11 mouse cellular contexts compared by ENCODE assay signal in genomic region chr7:66320996-66321395, GRCm38 (mm10). TPM values are rescaled to one million over a fixed set of nuclear protein-coding genes. Genes with fewer than 3 reads are reported as not detected.
DNase-seq lines count a peak whose midpoint lies in the region; ATAC-seq lines count a peak whose summit lies in the region.
"Had no signal": no experiment of that assay in that cellular context is flagged by ENCODE, and none has a peak within 500 bp of the region (broad histone marks: within the 10 kb centered on the region; RNA-seq: fewer than 3 reads in every experiment).

No protein-coding gene starts in this region.

- H3K27ac ChIP-seq in hindbrain, embryonic 11.5 days (ENCODE audit: low read depth, low read length) = no peak overlapping the region
- H3K27ac ChIP-seq in hindbrain, embryonic 12.5 days = no peak overlapping the region
- H3K27ac ChIP-seq in embryonic facial prominence, embryonic 11.5 days (replicated peaks; ENCODE audit: low read depth, low read length) = no peak overlapping the region
- H3K27ac ChIP-seq: neural tube, embryonic 12.5 days had no signal

- no peak overlapping the region for H3K4me2 ChIP-seq in hindbrain, embryonic 11.5 days (replicated peaks; ENCODE audit: low read depth, low read length)
- H3K4me2 ChIP-seq in hindbrain, embryonic 12.5 days (replicated peaks) = no peak overlapping the region
- no peak overlapping the region for H3K4me2 ChIP-seq in embryonic facial prominence, embryonic 11.5 days (ENCODE audit: low read depth, low read length)
- H3K4me2 ChIP-seq: neural tube, embryonic 12.5 days had no signal

- no peaks in the 10 kb centered on the region for H3K9me3 ChIP-seq in hindbrain, embryonic 11.5 days (ENCODE audit: control insufficient read depth, low read length)
- H3K9me3 ChIP-seq in hindbrain, embryonic 12.5 days (replicated peaks) = no peaks in the 10 kb centered on the region; the same call in 1 of the 2 replicates
- H3K9me3 ChIP-seq in embryonic facial prominence, embryonic 11.5 days (replicated peaks; ENCODE audit: control insufficient read depth, low read length) = no peaks in the 10 kb centered on the region
- H3K9me3 ChIP-seq: neural tube, embryonic 12.5 days had no signal

- peak; percentile 40 for DNase-seq in hindbrain, embryonic 11.5 days (ENCODE audit: low spot score)
- peak; percentile 48 for DNase-seq in A20 (ENCODE audit: low read depth, low spot score)
- DNase-seq in embryonic facial prominence, embryonic 11.5 days (ENCODE audit: low spot score) = peak; percentile 71
- DNase-seq in kidney, postnatal 25 days = peak; percentile 73 to 75
- DNase-seq in right cerebral cortex, postnatal 4 days = no peak
- DNase-seq in spleen, postnatal 10 days (ENCODE audit: low spot score in 2 of 2) = no peak
- DNase-seq in right cerebral cortex, adult 2 months (ENCODE audit: low spot score in 2 of 2) = no peak

- no peak overlapping the region for H3K9ac ChIP-seq in hindbrain, embryonic 11.5 days (ENCODE audit: low read depth, low read length)
- no peak overlapping the region for H3K9ac ChIP-seq in hindbrain, embryonic 12.5 days
- no peak overlapping the region for H3K9ac ChIP-seq in embryonic facial prominence, embryonic 11.5 days (replicated peaks; ENCODE audit: low read length)
- H3K9ac ChIP-seq: neural tube, embryonic 12.5 days had no signal

- H3K4me1 ChIP-seq in hindbrain, embryonic 11.5 days (replicated peaks; ENCODE audit: control insufficient read depth, insufficient read depth, low read length) = no peaks in the 10 kb centered on the region
- peaks cover 5% of the 10 kb centered on the region; the same call in 1 of the 2 replicates for H3K4me1 ChIP-seq in hindbrain, embryonic 12.5 days
- no peaks in the 10 kb centered on the region for H3K4me1 ChIP-seq in embryonic facial prominence, embryonic 11.5 days (ENCODE audit: control insufficient read depth, insufficient read depth, low read length)

- WGBS in hindbrain, embryonic 11.5 days = 64% methylated on average over 5 of the region's 5 CpGs
- 56% methylated on average over 5 of the region's 5 CpGs for WGBS in hindbrain, embryonic 12.5 days
- 58% methylated on average over 5 of the region's 5 CpGs for WGBS in embryonic facial prominence, embryonic 11.5 days

- no peaks in the 10 kb centered on the region for H3K36me3 ChIP-seq in hindbrain, embryonic 11.5 days (ENCODE audit: control insufficient read depth, insufficient read depth, low read length)
- H3K36me3 ChIP-seq in hindbrain, embryonic 12.5 days = no peaks in the 10 kb centered on the region
- H3K36me3 ChIP-seq in embryonic facial prominence, embryonic 11.5 days (replicated peaks; ENCODE audit: control insufficient read depth, insufficient read depth, low read depth, low read length) = no peaks in the 10 kb centered on the region
- H3K36me3 ChIP-seq: neural tube, embryonic 12.5 days had no signal

- no peak for ATAC-seq in hindbrain, embryonic 11.5 days (ENCODE audit: low FRiP score)
- no peak for ATAC-seq in hindbrain, embryonic 12.5 days (ENCODE audit: low FRiP score)
- ATAC-seq in embryonic facial prominence, embryonic 11.5 days (replicated peaks; ENCODE audit: insufficient number of reproducible peaks, low FRiP score, low TSS enrichment, low read depth) = no peak

- no peak overlapping the region for H3K4me3 ChIP-seq in hindbrain, embryonic 11.5 days (ENCODE audit: low read depth, low read length)
- H3K4me3 ChIP-seq in hindbrain, embryonic 12.5 days = no peak overlapping the region
- no peak overlapping the region for H3K4me3 ChIP-seq in embryonic facial prominence, embryonic 11.5 days (ENCODE audit: low read depth, low read length)
- H3K4me3 ChIP-seq: neural tube, embryonic 12.5 days had no signal

- no peaks in the 10 kb centered on the region for H3K27me3 ChIP-seq in hindbrain, embryonic 11.5 days (ENCODE audit: control insufficient read depth, insufficient read depth, low read length)
- H3K27me3 ChIP-seq in hindbrain, embryonic 12.5 days = no peaks in the 10 kb centered on the region
- H3K27me3 ChIP-seq in embryonic facial prominence, embryonic 11.5 days (ENCODE audit: control insufficient read depth, insufficient read depth, low read length) = no peaks in the 10 kb centered on the region
- H3K27me3 ChIP-seq: neural tube, embryonic 12.5 days had no signal

RNA-seq across cellular contexts. Expression of gene Gm10974, which starts 44.7 kb away (rescaled TPM):
- polyA plus RNA-seq in hindbrain, embryonic 11.5 days (2014; fragmentation: Nextera tagmentation; extraction: Ambion mirVana) = not detected in 2 replicates
- polyA plus RNA-seq in hindbrain, embryonic 12.5 days (2016; fragmentation: Nextera tagmentation; extraction: Ambion mirVana) = not detected in 2 replicates
- not detected in 2 replicates for polyA plus RNA-seq in embryonic facial prominence, embryonic 11.5 days (2014; fragmentation: Nextera tagmentation; extraction: Ambion mirVana)
- polyA plus RNA-seq: cortical plate, adult 2 months; large intestine, adult 2 months; neural tube, embryonic 12.5 days had no signal

Comparison
In these comparisons a context has a peak if more than half of its experiments do, and no peak if none do; other contexts are left out.
1. DNase-seq: peak in hindbrain, embryonic 11.5 days (single experiment), A20 (single experiment), embryonic facial prominence, embryonic 11.5 days (single experiment) and kidney, postnatal 25 days (2 of 2); none in right cerebral cortex, postnatal 4 days (single experiment), spleen, postnatal 10 days (0 of 2) and right cerebral cortex, adult 2 months (0 of 2).